Comparison of ENCODE assay signal across 9 mouse cellular contexts in the genomic region with DNA sequence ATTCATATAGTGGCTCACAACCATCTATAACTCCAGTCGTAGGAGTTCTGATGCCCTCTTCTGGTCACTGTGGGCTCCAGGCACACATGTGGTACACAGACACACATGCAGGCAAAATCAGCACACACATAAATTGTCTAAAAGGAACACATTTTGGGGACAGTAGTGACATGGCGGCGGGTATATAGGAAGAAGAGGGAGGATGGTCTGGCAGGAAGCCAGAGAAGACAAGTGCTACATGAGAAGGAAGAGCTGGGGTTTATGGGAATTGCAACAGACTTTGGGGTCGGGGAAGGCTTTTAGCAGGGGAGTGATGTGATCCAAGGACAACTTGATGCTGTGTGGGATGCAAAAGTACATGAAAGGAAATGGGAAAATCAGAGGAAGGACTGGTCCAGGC. TPM values are rescaled to one million over a fixed set of nuclear protein-coding genes. Genes with fewer than 3 reads are reported as not detected.
DNase-seq lines count a peak whose midpoint lies in the region; ATAC-seq and TF ChIP-seq lines count a peak whose summit lies in the region.
"Had no signal": no experiment of that assay in that cellular context is flagged by ENCODE, and none has a peak within 500 bp of the region (broad histone marks: within the 10 kb centered on the region; RNA-seq: fewer than 3 reads in every experiment).

No protein-coding gene starts in this region.

- no peaks in the 10 kb centered on the region for H3K9me3 ChIP-seq in limb, embryonic 13.5 days

- no peak for ATAC-seq in limb, embryonic 13.5 days (ENCODE audit: low FRiP score, low read depth)

- peak overlapping the region; percentile 94; the same call in 1 of the 2 replicates for H3K4me3 ChIP-seq in layer of hippocampus, adult 2 months
- peak overlapping the region; percentile 80 for H3K4me3 ChIP-seq in embryonic fibroblast, embryonic 13.5 days (ENCODE audit: insufficient read depth, low read length)
- H3K4me3 ChIP-seq in limb, embryonic 13.5 days: peak overlapping the region; percentile 84
- H3K4me3 ChIP-seq in small intestine, adult 2 months (ENCODE audit: low read depth, low read length): no peak overlapping the region

- TF ChIP-seq POLR2A in embryonic fibroblast, embryonic 13.5 days (IDR thresholded peaks at IDR 0.05; ENCODE audit: low read depth, low read length): no peak
- no peak for TF ChIP-seq POLR2A in small intestine, adult 2 months (IDR thresholded peaks at IDR 0.05; ENCODE audit: low read depth, low read length)

- 84% methylated on average over 4 of the region's 4 CpGs for WGBS in limb, embryonic 13.5 days
- 74% methylated on average over 4 of the region's 4 CpGs for WGBS in small intestine, adult 2 months

- H3K36me3 ChIP-seq in limb, embryonic 13.5 days: peaks cover 33% of the 10 kb centered on the region
- H3K36me3 ChIP-seq in small intestine, adult 2 months (ENCODE audit: control insufficient read depth, insufficient read depth, low read length): peaks cover 18% of the 10 kb centered on the region

- H3K9ac ChIP-seq in limb, embryonic 13.5 days: peak overlapping the region; percentile 79

- H3K4me2 ChIP-seq in limb, embryonic 13.5 days (replicated peaks): peak overlapping the region; percentile 82

- TF ChIP-seq CTCF in layer of hippocampus, adult 2 months (conservative IDR thresholded peaks at IDR 0.05): peak; percentile 26
- TF ChIP-seq CTCF in embryonic fibroblast, embryonic 13.5 days (IDR thresholded peaks at IDR 0.05; ENCODE audit: borderline replicate concordance, insufficient read depth, low read length): no peak; the same call in 1 of the 2 replicates
- TF ChIP-seq CTCF in small intestine, adult 2 months (IDR thresholded peaks at IDR 0.05; ENCODE audit: extremely low read depth, insufficient read length, insufficient replicate concordance, low read depth, low read length): no peak

- peak overlapping the region; percentile 90; the same call in 1 of the 2 replicates for H3K27ac ChIP-seq in layer of hippocampus, adult 2 months
- 0 out of 2 replicates have a peak overlapping the region, but pooled peaks have one; percentile 72 for H3K27ac ChIP-seq in embryonic fibroblast, embryonic 13.5 days (ENCODE audit: insufficient read depth, low read length)
- H3K27ac ChIP-seq in limb, embryonic 13.5 days: no peak overlapping the region
- peak overlapping the region; percentile 99 for H3K27ac ChIP-seq in small intestine, adult 2 months (ENCODE audit: insufficient read depth, low read depth, low read length)

- H3K27me3 ChIP-seq in limb, embryonic 13.5 days: no peaks in the 10 kb centered on the region
- no peaks in the 10 kb centered on the region for H3K27me3 ChIP-seq in small intestine, adult 2 months (ENCODE audit: control insufficient read depth, insufficient read depth, low read length)

- no peak for DNase-seq in layer of hippocampus, adult 2 months (ENCODE audit: low spot score in 2 of 2)
- no peak for DNase-seq in layer of hippocampus, adult 18-20 months (ENCODE audit: low spot score in 2 of 2)
- DNase-seq in right cerebral cortex, adult 18-20 months: no peak
- no peak for DNase-seq in yolk sac, embryonic 10.5 days (ENCODE audit: low spot score)
- no peak for DNase-seq in spleen, postnatal 10 days (ENCODE audit: low spot score in 2 of 2)
- DNase-seq: left cerebral cortex, postnatal 4 days had no signal

- no peaks in the 10 kb centered on the region; the same call in 1 of the 2 replicates for H3K4me1 ChIP-seq in embryonic fibroblast, embryonic 13.5 days (ENCODE audit: control insufficient read depth, insufficient read depth, low read length)
- peaks cover 26% of the 10 kb centered on the region for H3K4me1 ChIP-seq in limb, embryonic 13.5 days
- H3K4me1 ChIP-seq in small intestine, adult 2 months (ENCODE audit: control insufficient read depth, insufficient read depth, insufficient read length, low read length): peaks cover 10% of the 10 kb centered on the region; the same call in 1 of the 2 replicates

RNA-seq across cellular contexts. Expression of gene Tnfaip1, which starts 1.6 kb away (rescaled TPM):
- total RNA-seq in layer of hippocampus, adult 2 months (2021): 10 to 100 TPM; 29.9 to 31.3 TPM
- total RNA-seq in layer of hippocampus, adult 18-20 months (2021): 10 to 100 TPM; 29.1 to 29.8 TPM
- 78.3 and 92.0 TPM in 2 replicates for polyA plus RNA-seq in embryonic fibroblast, embryonic 13.5 days (2011; ENCODE audit: insufficient read length, low read depth, missing spikeins)
- polyA plus RNA-seq in limb, embryonic 13.5 days (2015; fragmentation: Nextera tagmentation; extraction: Ambion mirVana): 81.4 and 84.8 TPM in 2 replicates
- 31.3 and 64.5 TPM in 2 replicates for polyA plus RNA-seq in small intestine, adult 2 months (2012; rRNA removed)

RNA-seq across cellular contexts. Expression of gene Ift20, which starts 1.6 kb away (rescaled TPM):
- total RNA-seq in layer of hippocampus, adult 2 months (2021): 10 to 100 TPM; 77.7 to 80.2 TPM
- total RNA-seq in layer of hippocampus, adult 18-20 months (2021): 10 to 100 TPM; 73.8 to 78.2 TPM
- polyA plus RNA-seq in embryonic fibroblast, embryonic 13.5 days (2011; ENCODE audit: insufficient read length, low read depth, missing spikeins): 56.8 and 66.1 TPM in 2 replicates
- 165 and 168 TPM in 2 replicates for polyA plus RNA-seq in limb, embryonic 13.5 days (2015; fragmentation: Nextera tagmentation; extraction: Ambion mirVana)
- 114 and 137 TPM in 2 replicates for polyA plus RNA-seq in small intestine, adult 2 months (2012; rRNA removed)

RNA-seq across cellular contexts. Expression of gene Tmem97, which starts 16.1 kb away (rescaled TPM):
- 10 to 100 TPM; 10.6 to 12.2 TPM for total RNA-seq in layer of hippocampus, adult 2 months (2021)
- 10 to 100 TPM; 11.7 to 14.6 TPM for total RNA-seq in layer of hippocampus, adult 18-20 months (2021)
- 63.5 and 69.6 TPM in 2 replicates for polyA plus RNA-seq in embryonic fibroblast, embryonic 13.5 days (2011; ENCODE audit: insufficient read length, low read depth, missing spikeins)
- 74.1 and 75.2 TPM in 2 replicates for polyA plus RNA-seq in limb, embryonic 13.5 days (2015; fragmentation: Nextera tagmentation; extraction: Ambion mirVana)
- polyA plus RNA-seq in small intestine, adult 2 months (2012; rRNA removed): 32.4 and 47.0 TPM in 2 replicates

RNA-seq across cellular contexts. Expression of gene Poldip2, which starts 22.5 kb away (rescaled TPM):
- total RNA-seq in layer of hippocampus, adult 2 months (2021): 100 to 1,000 TPM; 121 to 122 TPM
- total RNA-seq in layer of hippocampus, adult 18-20 months (2021): 100 to 1,000 TPM; 118 to 119 TPM
- polyA plus RNA-seq in embryonic fibroblast, embryonic 13.5 days (2011; ENCODE audit: insufficient read length, low read depth, missing spikeins): 61.9 and 68.9 TPM in 2 replicates
- 182 and 186 TPM in 2 replicates for polyA plus RNA-seq in limb, embryonic 13.5 days (2015; fragmentation: Nextera tagmentation; extraction: Ambion mirVana)
- 18.1 and 24.9 TPM in 2 replicates for polyA plus RNA-seq in small intestine, adult 2 months (2012; rRNA removed)

RNA-seq across cellular contexts. Expression of gene Tmem199, which starts 22.5 kb away (rescaled TPM):
- 10 to 100 TPM; 44.2 to 45.7 TPM for total RNA-seq in layer of hippocampus, adult 2 months (2021)
- total RNA-seq in layer of hippocampus, adult 18-20 months (2021): 10 to 100 TPM; 44.8 to 47.1 TPM
- 16.6 and 19.5 TPM in 2 replicates for polyA plus RNA-seq in embryonic fibroblast, embryonic 13.5 days (2011; ENCODE audit: insufficient read length, low read depth, missing spikeins)
- 45.9 and 48.7 TPM in 2 replicates for polyA plus RNA-seq in limb, embryonic 13.5 days (2015; fragmentation: Nextera tagmentation; extraction: Ambion mirVana)
- polyA plus RNA-seq in small intestine, adult 2 months (2012; rRNA removed): 3.7 and 3.8 TPM in 2 replicates
